Mouse (Mus musculus): ENCODE data around the gene Olfr1369-ps1. TPM values are rescaled to one million over a fixed set of nuclear protein-coding genes. Genes with fewer than 3 reads are reported as not detected.
"Not testable (repeated sequence)": the region's sequence is repeated elsewhere in the genome, so short reads cannot be mapped to it uniquely, and the experiment has no call there.

Gene Olfr1369-ps1
- not detected for total RNA-seq (2021)

DNA sequence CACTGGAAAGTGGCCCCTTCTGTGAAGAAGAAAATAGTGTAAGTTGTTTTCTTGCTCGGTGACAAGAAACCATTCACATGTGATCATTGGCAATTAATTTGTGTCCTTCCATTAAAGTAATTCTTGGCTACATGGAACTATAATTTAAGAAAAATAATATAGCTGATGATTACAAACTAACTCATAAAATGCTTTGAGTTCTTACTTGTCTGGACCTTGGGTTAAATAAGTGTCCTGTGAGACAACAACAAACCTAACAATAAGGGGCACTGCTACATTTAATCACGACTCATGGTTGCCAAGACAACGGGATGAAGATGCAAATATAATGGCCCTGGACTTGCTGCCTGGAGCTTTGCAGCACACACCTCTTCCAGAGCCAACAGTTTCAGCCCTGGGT, at the start of gene Olfr1369-ps1:
Gene Olfr1369-ps1, plus strand, starts transcription at position 301 of the 400 bp plus-strand sequence.
- not testable (repeated sequence) for DNase-seq (ENCODE audit: extremely low spot score in 1 of 2, low spot score in 1 of 2)

DNA sequence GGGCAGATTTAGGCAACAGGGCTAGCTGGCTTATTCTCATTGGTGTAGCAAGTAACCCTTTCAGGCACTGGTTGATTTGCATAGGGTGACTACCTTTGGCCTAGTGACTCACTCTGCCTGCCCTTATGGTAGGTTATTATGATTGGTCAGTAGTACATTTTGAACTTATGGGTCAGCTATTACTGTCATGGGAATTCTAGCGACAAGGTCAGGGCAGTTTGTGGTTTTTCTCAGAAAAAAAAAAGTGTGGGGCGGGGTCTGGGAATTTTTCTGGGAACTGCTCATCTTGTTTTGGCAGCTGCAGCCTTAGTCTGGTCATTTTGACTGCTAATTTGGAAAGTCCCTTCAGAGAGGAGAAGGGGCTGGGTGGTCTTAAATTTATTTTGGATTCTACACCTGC, 45.3 kb upstream of the Olfr1369-ps1 start:
- DNase-seq (ENCODE audit: extremely low spot score in 1 of 2, low spot score in 1 of 2): no peak

- no peak for DNase-seq (ENCODE audit: extremely low spot score in 1 of 2, low spot score in 1 of 2)
Measured at GRCm38 (mm10) chr13:21074847-21075246, 36.4 kb upstream of the Olfr1369-ps1 start, which contains the start of gene Olfr1370. Gene Olfr1370 (minus strand): TSS chr13:21074947.

DNA sequence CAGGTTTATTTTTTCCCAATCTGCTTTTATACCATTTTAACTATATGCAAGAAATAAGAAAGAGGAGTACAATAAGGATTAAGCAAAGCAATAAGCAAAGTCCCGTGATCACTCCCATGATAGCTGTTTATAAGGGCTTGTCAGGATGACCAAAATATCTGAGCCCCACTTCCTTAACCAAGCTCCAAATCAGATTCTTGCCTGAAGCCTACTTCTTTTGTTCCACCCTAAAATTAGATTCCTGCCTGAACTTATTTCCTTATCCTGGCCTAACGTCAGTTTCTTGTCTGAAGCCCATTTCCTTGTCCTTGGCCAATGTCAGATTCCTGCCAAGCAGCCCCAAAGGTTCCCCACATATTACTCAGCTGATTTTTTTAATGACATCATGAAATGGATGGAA, 28.6 kb upstream of the Olfr1369-ps1 start:
- no peak for DNase-seq (ENCODE audit: extremely low spot score in 1 of 2, low spot score in 1 of 2)

DNA sequence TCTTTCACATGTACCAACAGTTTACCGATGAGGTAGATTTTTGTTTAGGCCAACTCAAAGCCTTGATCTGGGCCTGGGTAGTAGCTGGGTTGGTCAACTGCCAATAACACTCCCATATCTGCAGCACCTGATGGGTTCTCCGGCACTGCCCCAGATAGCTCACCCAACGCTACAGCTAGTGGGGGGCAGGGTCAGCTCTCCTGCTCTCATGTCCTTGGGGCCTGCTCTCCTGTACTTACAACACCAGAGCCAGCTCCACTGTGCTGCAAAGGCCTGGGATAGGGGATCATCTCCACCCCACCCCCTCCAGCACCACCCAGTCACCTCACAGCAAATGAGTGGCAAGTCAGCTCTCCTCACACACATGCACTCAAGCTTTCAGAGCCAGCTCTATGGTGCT, 1.5 kb upstream of the Olfr1369-ps1 start:
- no peak for DNase-seq (ENCODE audit: extremely low spot score in 1 of 2, low spot score in 1 of 2)

GRCm38 (mm10) chr13:21110441-21110840, 842 bp upstream of the Olfr1369-ps1 start:
- DNase-seq (ENCODE audit: extremely low spot score in 1 of 2, low spot score in 1 of 2): no peak

DNA sequence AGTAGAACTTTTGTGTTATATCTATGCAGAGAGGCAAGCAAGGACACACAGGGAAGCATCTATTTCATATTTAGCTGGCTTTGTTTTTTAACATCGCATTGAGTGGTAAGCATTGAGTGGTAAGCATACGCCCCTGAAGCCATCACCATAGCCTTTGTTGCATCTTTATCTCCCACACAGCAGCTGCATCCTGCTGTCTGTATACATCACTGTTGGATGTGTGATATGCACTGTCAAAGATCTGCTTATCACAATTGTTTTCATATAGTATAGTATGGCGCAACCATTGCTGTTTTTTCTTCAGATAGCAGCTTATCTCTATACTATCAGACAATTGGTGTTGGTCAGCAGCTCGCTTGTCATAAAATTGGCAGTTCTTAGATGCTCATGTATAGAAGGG, 2.8 kb downstream of the Olfr1369-ps1 start:
- no peak for DNase-seq (ENCODE audit: extremely low spot score in 1 of 2, low spot score in 1 of 2)

DNA sequence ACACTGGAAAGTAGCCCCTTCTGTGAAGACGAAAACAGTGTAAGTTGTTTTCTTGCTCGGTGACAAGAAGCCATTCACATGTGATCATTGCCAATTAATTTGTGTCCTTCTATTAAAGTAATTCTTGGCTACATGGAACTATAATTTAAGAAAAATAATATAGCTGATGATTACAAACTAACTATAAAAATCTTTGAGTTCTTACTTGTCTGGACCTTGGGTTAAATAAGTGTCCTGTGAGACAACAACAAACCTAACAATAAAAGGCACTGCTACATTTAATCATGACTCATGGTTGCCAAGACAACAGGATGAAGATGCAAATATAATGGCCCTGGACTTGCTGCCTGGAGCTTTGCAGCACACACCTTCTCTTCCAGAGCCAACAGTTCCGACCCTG, 18.1 kb downstream of the Olfr1369-ps1 start, which contains the start of gene Olfr263:
Gene Olfr263, plus strand, starts transcription at position 301 of the 400 bp plus-strand sequence.
- not testable (repeated sequence) for DNase-seq (ENCODE audit: extremely low spot score in 1 of 2, low spot score in 1 of 2)

DNA sequence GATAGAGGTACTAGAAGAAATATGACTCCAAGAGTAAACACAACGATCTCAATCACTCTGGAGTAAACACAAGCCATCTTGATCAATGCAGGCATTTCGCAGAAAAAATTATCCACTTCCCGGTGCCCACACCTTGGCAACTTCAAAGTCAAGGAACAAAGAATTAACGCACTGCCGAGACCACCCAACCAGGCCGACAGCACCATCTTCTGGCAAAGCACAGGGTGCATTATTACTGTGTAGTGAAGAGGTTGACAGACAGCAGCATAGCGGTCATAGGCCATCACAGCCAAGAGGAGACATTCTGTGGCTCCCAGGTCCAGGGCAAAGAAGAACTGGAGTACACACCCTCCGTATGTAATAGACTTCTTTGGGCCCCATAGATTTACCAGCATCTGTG, 31.1 kb downstream of the Olfr1369-ps1 start:
- no peak for DNase-seq (ENCODE audit: extremely low spot score in 1 of 2, low spot score in 1 of 2)

GRCm38 (mm10) chr13:21145767-21146166, 34.5 kb downstream of the Olfr1369-ps1 start, which contains the start of gene Olfr1368:
Gene Olfr1368 (minus strand): TSS chr13:21145867.
- DNase-seq (ENCODE audit: extremely low spot score in 1 of 2, low spot score in 1 of 2): no peak

DNA sequence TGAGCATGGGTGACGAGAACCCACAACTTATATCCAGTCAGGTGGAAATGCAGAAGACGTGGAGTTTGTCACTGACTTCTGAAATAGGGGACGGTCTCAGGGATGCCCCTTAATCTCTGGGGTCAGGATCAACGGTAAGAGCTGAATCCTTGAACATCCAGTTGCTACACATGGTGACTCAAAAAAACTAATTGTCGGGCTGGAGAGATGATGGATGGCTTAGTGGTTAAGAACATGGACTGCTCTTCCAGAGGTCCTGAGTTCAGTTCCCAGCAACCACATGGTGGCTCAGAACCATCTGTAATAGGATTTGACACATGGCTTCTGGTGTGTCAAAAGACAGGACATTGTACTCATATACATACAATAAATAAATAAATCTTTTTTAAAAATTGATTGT, 44.6 kb downstream of the Olfr1369-ps1 start:
- DNase-seq (ENCODE audit: extremely low spot score in 1 of 2, low spot score in 1 of 2): no peak

GRCm38 (mm10) chr13:21158071-21158470, 46.8 kb downstream of the Olfr1369-ps1 start:
- DNase-seq (ENCODE audit: extremely low spot score in 1 of 2, low spot score in 1 of 2): no peak

GRCm38 (mm10) chr13:21158785-21159474, 47.6 kb downstream of the Olfr1369-ps1 start:
- peak; percentile 68 to 94 for DNase-seq (ENCODE audit: extremely low spot score in 1 of 2, low spot score in 1 of 2)

GRCm38 (mm10) chr13:21159475-21159819, 48.2 kb downstream of the Olfr1369-ps1 start:
- no peak for DNase-seq (ENCODE audit: extremely low spot score in 1 of 2, low spot score in 1 of 2)

DNA sequence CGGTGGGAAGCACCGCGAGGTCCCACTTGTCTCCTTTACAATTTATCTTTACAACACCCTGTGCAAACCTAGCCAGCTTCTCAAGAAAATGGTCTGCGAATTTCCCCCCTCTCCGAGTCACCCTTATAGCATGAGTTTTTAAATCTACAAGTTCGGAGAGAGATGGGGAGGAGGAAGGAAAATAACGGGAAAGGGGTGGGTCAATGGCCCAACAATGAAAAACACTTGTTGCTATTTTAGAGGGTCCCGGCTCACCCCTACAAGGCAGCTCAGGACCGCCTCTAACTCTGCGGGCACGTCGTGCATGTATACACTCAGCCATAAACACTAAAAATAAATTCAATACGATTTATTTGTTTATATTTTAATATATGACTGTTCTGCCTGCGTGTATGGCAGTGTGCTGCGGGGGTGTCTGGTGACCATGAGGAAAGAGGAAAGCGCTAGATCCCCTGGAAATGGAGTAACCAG, 48.8 kb downstream of the Olfr1369-ps1 start:
- DNase-seq (ENCODE audit: extremely low spot score in 1 of 2, low spot score in 1 of 2): no peak

DNA sequence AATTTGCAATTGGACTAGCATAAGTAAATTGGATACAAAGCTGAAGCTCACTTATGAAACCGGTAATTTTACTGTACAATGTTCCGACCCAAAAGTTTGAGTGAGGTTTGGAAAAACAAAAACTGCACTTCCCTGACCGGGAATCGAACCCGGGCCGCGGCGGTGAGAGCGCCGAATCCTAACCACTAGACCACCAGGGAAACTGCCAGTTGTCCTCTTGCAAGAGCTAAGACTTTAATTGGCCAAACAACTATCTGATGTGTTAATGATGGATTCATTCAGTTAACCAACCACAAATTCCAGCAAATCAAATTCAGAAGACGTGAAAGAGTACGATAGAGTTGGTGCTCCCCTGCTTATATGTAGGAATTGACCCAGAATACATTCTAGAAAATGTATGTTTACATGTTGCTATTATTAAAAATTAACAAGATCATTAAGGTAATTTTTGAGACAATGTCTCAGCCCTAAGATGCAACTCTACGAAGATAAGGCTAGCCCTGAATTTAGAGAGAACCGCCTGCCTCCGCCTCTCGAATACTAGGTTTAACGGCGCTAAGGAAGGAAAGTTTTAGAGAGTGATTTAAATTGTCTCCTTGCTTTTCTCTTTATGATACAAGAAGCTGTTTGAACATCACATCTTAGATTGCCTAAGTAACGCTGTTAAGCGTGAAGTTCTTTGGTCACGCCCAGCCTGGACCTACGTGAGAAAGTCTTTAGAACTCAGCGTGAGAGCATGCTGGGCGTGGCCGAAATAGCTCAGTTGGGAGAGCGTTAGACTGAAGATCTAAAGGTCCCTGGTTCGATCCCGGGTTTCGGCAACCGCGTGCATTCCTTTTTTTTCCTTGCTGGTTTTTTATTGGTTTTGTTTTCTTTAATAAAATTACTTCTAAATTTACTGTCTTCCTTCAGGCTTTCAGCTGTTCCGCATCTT, 49.6 kb downstream of the Olfr1369-ps1 start:
- peak; percentile 99 for DNase-seq (ENCODE audit: extremely low spot score in 1 of 2, low spot score in 1 of 2)

GRCm38 (mm10) chr13:21161591-21161990, 50.3 kb downstream of the Olfr1369-ps1 start:
- no peak for DNase-seq (ENCODE audit: extremely low spot score in 1 of 2, low spot score in 1 of 2)

DNA sequence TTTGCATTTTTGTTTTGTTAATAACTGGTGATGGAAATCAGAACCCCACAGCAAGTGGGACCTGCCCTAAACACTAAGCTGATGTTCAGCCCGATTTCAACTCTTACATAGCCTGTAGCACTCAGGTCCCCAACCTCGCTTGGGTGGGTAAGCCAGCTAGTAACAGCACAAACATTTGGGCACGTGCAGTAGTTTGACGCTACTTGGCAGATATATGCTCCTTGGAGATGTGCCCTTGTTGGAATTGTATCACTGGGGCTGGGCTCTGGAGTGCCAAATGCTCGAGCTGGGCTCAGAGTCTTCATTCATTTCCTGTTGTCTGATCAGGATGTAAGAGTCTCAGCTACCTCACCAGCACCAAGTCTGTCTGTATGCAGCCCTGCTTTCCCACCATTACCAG, 51.3 kb downstream of the Olfr1369-ps1 start:
- no peak for DNase-seq (ENCODE audit: extremely low spot score in 1 of 2, low spot score in 1 of 2)

DNA sequence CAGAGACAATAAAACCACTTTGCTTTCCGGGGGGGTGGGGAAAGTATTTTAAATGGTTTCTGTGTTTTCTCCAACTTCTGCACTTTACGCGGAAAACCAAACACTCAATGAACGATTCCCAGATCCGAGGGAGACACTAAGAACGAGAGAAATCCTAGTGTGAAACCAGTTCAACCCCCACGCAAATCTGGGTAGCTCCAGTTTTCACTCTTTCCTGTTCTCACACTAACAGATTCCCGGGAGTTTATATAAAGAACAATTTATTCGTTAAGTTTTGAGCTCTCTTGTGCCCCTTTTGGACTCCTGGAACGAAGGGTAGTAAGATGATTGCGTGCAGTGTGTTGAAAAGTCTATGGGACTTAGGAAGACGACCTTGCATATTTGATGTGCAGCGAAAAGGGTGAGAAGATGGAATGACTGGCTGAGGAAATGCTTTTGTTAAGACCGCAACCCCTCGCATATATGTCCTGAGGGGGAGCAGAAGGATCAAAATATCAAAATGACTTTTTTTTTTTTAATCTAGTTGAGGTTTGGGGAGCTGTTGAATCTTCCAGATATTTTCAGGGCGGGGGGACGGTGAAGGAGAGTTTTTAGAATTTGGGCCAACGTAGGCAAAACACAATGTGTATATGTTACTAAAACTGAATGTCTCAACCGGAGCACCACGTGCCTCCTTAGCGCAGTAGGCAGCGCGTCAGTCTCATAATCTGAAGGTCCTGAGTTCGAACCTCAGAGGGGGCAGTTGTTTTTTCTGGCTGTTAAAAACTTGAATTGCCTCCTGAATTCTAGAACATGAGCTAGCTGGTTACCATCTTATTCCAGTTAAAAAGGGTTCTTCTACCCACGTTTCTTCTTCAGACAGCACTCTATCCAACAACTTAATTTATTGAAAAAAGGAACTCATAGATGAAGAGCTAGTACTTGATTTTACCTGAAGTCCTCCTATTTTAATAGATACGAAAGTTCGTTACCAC, 55.9 kb downstream of the Olfr1369-ps1 start:
- DNase-seq (ENCODE audit: extremely low spot score in 1 of 2, low spot score in 1 of 2): peak; percentile 72 to 84

DNA sequence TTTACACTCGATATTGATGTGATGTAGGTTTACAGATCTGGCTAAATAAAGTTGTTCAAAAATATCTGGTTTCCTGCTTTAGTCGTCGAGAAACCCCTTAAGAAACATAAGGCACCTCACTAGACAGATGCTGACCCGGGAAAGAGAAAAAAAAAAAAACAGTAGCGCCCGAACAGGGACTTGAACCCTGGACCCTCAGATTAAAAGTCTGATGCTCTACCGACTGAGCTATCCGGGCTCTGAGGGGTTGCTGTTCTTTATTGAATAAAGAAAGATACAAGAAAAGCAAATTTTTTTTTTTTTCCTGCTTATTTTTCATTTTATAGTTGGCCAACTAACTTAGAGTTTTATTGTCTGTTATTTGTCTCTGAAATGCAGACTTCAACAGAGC, 56.6 kb downstream of the Olfr1369-ps1 start:
- DNase-seq (ENCODE audit: extremely low spot score in 1 of 2, low spot score in 1 of 2): no peak
